Mouse (Mus musculus) erythroblast, embryonic 14.5 days (primary cell): ENCODE data around the gene Ranbp3l.

Experiments used
- GATA1 ChIP-seq: IDR thresholded peaks from 2 replicates; pipeline ENCODE4 v1.6.1; 2012; ENCODE audit warnings: low read length, inconsistent platforms, mixed read lengths
- TAL1 ChIP-seq: IDR thresholded peaks from 3 replicates; pipeline ENCODE4 v1.6.1; 2012; ENCODE audit warnings: low read length, inconsistent platforms, mixed read lengths

- TF ChIP-seq TAL1: no peak
- no peak for TF ChIP-seq GATA1
Observed at GRCm38 (mm10) chr15:9089136-9089720, 121.5 kb downstream of the Ranbp3l start.
